Mouse (Mus musculus): Measurements from ENCODE around the gene Jpt2. TPM values are rescaled to one million over a fixed set of nuclear protein-coding genes. Genes with fewer than 3 reads are reported as not detected.
"Not testable (repeated sequence)": the region's sequence is repeated elsewhere in the genome, so short reads cannot be mapped to it uniquely, and the experiment has no call there.

Jpt2 gene
- polyA plus RNA-seq (2015; fragmentation: Nextera tagmentation; extraction: Ambion mirVana): 101 and 112 TPM in 2 replicates

GRCm38 (mm10) chr17:24960135-24960851 lies at the start of gene Jpt2:
Gene Jpt2 (minus strand): TSS chr17:24960689.
- peak within 1 kb of the TSS; percentile 70 for H3K4me3 ChIP-seq
- H3K27ac ChIP-seq (replicated peaks): peak within 1 kb of the TSS; percentile 86
- under 1% methylated on average over 47 of the region's 59 CpGs for WGBS
- no peaks in the 10 kb centered on the region for H3K27me3 ChIP-seq
- H3K9me3 ChIP-seq: no peaks in the 10 kb centered on the region
- peak; percentile 100 for ATAC-seq (ENCODE audit: low FRiP score, low read depth)
- peak within 1 kb of the TSS; percentile 60 for H3K4me2 ChIP-seq
- H3K9ac ChIP-seq: peak within 1 kb of the TSS; percentile 69
- H3K4me1 ChIP-seq (replicated peaks): peaks cover 18% of the 10 kb centered on the region
- peaks cover 43% of the 10 kb centered on the region for H3K36me3 ChIP-seq

- Histone ChIP-seq H3K27me3 (no peaks in the 10 kb centered on the region), H3K9ac (no peak overlapping the region), H3K4me1 (replicated peaks) (peaks cover 10% of the 10 kb centered on the region), H3K36me3 (peaks cover 44% of the 10 kb centered on the region), H3K4me2 (no peak overlapping the region), H3K27ac (replicated peaks) (no peak overlapping the region), H3K9me3 (no peaks in the 10 kb centered on the region), H3K4me3 (no peak overlapping the region)
- no peak for ATAC-seq (ENCODE audit: low FRiP score, low read depth)
These were observed 47.0 kb upstream of the Jpt2 start for GRCm38 (mm10) chr17:25007480-25007879.

GRCm38 (mm10) chr17:25005102-25005501 lies 44.6 kb upstream of the Jpt2 start:
- no peaks in the 10 kb centered on the region for H3K4me1 ChIP-seq (replicated peaks)
- WGBS: 96% methylated on average over 3 of the region's 3 CpGs
- no peak overlapping the region for H3K9ac ChIP-seq
- H3K4me3 ChIP-seq: no peak overlapping the region
- no peaks in the 10 kb centered on the region for H3K27me3 ChIP-seq
- H3K27ac ChIP-seq (replicated peaks): no peak overlapping the region
- H3K4me2 ChIP-seq: no peak overlapping the region
- H3K9me3 ChIP-seq: no peaks in the 10 kb centered on the region
- H3K36me3 ChIP-seq: peaks cover 36% of the 10 kb centered on the region
- ATAC-seq (ENCODE audit: low FRiP score, low read depth): no peak

- no peaks in the 10 kb centered on the region for H3K4me1 ChIP-seq (replicated peaks)
- H3K9me3 ChIP-seq: no peaks in the 10 kb centered on the region
- WGBS: 96% methylated on average over 6 of the region's 6 CpGs
- no peaks in the 10 kb centered on the region for H3K27me3 ChIP-seq
- no peak for ATAC-seq (ENCODE audit: low FRiP score, low read depth)
- H3K9ac ChIP-seq: no peak overlapping the region
- no peak overlapping the region for H3K4me2 ChIP-seq
- peaks cover 91% of the 10 kb centered on the region for H3K36me3 ChIP-seq
- no peak overlapping the region for H3K4me3 ChIP-seq
- H3K27ac ChIP-seq (replicated peaks): no peak overlapping the region
These were observed 34.2 kb upstream of the Jpt2 start for GRCm38 (mm10) chr17:24994721-24995120.

GRCm38 (mm10) chr17:24987221-24987620 lies 26.7 kb upstream of the Jpt2 start:
- Histone ChIP-seq H3K27me3 (no peaks in the 10 kb centered on the region), H3K4me2 (no peak overlapping the region), H3K9ac (no peak overlapping the region), H3K9me3 (no peaks in the 10 kb centered on the region), H3K36me3 (peaks cover 93% of the 10 kb centered on the region), H3K27ac (replicated peaks) (no peak overlapping the region), H3K4me3 (no peak overlapping the region), H3K4me1 (replicated peaks) (no peaks in the 10 kb centered on the region)
- ATAC-seq (ENCODE audit: low FRiP score, low read depth): no peak
- WGBS: 95% methylated on average over 6 of the region's 6 CpGs

- H3K27me3 ChIP-seq: no peaks in the 10 kb centered on the region
- ATAC-seq (ENCODE audit: low FRiP score, low read depth): peak; percentile 38
- H3K9ac ChIP-seq: no peak overlapping the region
- H3K4me1 ChIP-seq (replicated peaks): peaks cover 18% of the 10 kb centered on the region
- H3K4me3 ChIP-seq: peak overlapping the region; percentile 70
- H3K9me3 ChIP-seq: no peaks in the 10 kb centered on the region
- peak overlapping the region; percentile 60 for H3K4me2 ChIP-seq
- peaks cover 43% of the 10 kb centered on the region for H3K36me3 ChIP-seq
- WGBS: 16% methylated on average over 21 of the region's 21 CpGs
- H3K27ac ChIP-seq (replicated peaks): peak overlapping the region; percentile 38; the same call in 1 of the 2 replicates
These were observed 595 bp upstream of the Jpt2 start for GRCm38 (mm10) chr17:24960852-24961715.

- peak overlapping the region; percentile 70 for H3K4me3 ChIP-seq
- 33% methylated on average over 8 of the region's 8 CpGs for WGBS
- H3K9me3 ChIP-seq: no peaks in the 10 kb centered on the region
- peaks cover 18% of the 10 kb centered on the region for H3K4me1 ChIP-seq (replicated peaks)
- H3K27ac ChIP-seq (replicated peaks): peak overlapping the region; percentile 86
- peak overlapping the region; percentile 60 for H3K4me2 ChIP-seq
- peaks cover 38% of the 10 kb centered on the region for H3K36me3 ChIP-seq
- H3K27me3 ChIP-seq: no peaks in the 10 kb centered on the region
- ATAC-seq (ENCODE audit: low FRiP score, low read depth): no peak
- peak overlapping the region; percentile 69; the same call in 1 of the 2 replicates for H3K9ac ChIP-seq
These were observed 1.1 kb downstream of the Jpt2 start for GRCm38 (mm10) chr17:24959371-24959770.

- 96% methylated on average over 2 of the region's 2 CpGs for WGBS
These were observed 7.2 kb downstream of the Jpt2 start for GRCm38 (mm10) chr17:24953291-24953690.

GRCm38 (mm10) chr17:24950671-24951070 lies 9.8 kb downstream of the Jpt2 start:
- no peaks in the 10 kb centered on the region for H3K27me3 ChIP-seq
- 91% methylated on average over 2 of the region's 2 CpGs for WGBS
- H3K9me3 ChIP-seq: no peaks in the 10 kb centered on the region
- peaks cover 59% of the 10 kb centered on the region for H3K36me3 ChIP-seq
- H3K4me2 ChIP-seq: no peak overlapping the region
- no peak overlapping the region for H3K27ac ChIP-seq (replicated peaks)
- no peak overlapping the region for H3K9ac ChIP-seq
- no peak for ATAC-seq (ENCODE audit: low FRiP score, low read depth)
- H3K4me1 ChIP-seq (replicated peaks): no peaks in the 10 kb centered on the region
- no peak overlapping the region for H3K4me3 ChIP-seq

More at GRCm38 (mm10) chr17:24953291-24953690, 7.2 kb downstream of the Jpt2 start:
- Histone ChIP-seq H3K36me3 (peaks cover 48% of the 10 kb centered on the region), H3K4me3 (no peak overlapping the region), H3K4me1 (replicated peaks) (no peaks in the 10 kb centered on the region), H3K27ac (replicated peaks) (no peak overlapping the region), H3K4me2 (no peak overlapping the region), H3K9ac (no peak overlapping the region), H3K27me3 (no peaks in the 10 kb centered on the region), H3K9me3 (no peaks in the 10 kb centered on the region)
- no peak for ATAC-seq (ENCODE audit: low FRiP score, low read depth)

GRCm38 (mm10) chr17:24948204-24948603 lies 12.3 kb downstream of the Jpt2 start:
- Histone ChIP-seq H3K4me1 (replicated peaks) (no peaks in the 10 kb centered on the region), H3K9ac (no peak overlapping the region), H3K9me3 (no peaks in the 10 kb centered on the region), H3K27me3 (no peaks in the 10 kb centered on the region), H3K4me3 (no peak overlapping the region), H3K4me2 (no peak overlapping the region), H3K27ac (replicated peaks) (no peak overlapping the region), H3K36me3 (peaks cover 61% of the 10 kb centered on the region)
- no peak for ATAC-seq (ENCODE audit: low FRiP score, low read depth)
- 97% methylated on average over 5 of the region's 5 CpGs for WGBS

- WGBS: 89% methylated on average over 1 of the region's 1 CpGs
- not testable (repeated sequence) for H3K27me3 ChIP-seq; ATAC-seq (ENCODE audit: low FRiP score, low read depth); H3K9ac ChIP-seq; H3K4me2 ChIP-seq; H3K9me3 ChIP-seq; H3K4me3 ChIP-seq; H3K4me1 ChIP-seq (replicated peaks); H3K27ac ChIP-seq (replicated peaks)
- H3K36me3 ChIP-seq: peaks cover 40% of the 10 kb centered on the region
These were observed 16.9 kb downstream of the Jpt2 start for GRCm38 (mm10) chr17:24943589-24943988.

GRCm38 (mm10) chr17:24943036-24943435 lies 17.5 kb downstream of the Jpt2 start:
- no peak for ATAC-seq (ENCODE audit: low FRiP score, low read depth)
- H3K4me2 ChIP-seq: no peak overlapping the region
- H3K36me3 ChIP-seq: peaks cover 35% of the 10 kb centered on the region
- H3K9me3 ChIP-seq: no peaks in the 10 kb centered on the region
- WGBS: 88% methylated on average over 7 of the region's 7 CpGs
- H3K27ac ChIP-seq (replicated peaks): no peak overlapping the region
- H3K4me1 ChIP-seq (replicated peaks): no peaks in the 10 kb centered on the region
- no peak overlapping the region for H3K4me3 ChIP-seq
- H3K9ac ChIP-seq: no peak overlapping the region
- H3K27me3 ChIP-seq: no peaks in the 10 kb centered on the region

Data from hindbrain, embryonic 15.5 days (tissue).